Mouse (Mus musculus) embryonic facial prominence, embryonic 13.5 days (tissue): ENCODE results near the gene Med16. TPM values are rescaled to one million over a fixed set of nuclear protein-coding genes. Genes with fewer than 3 reads are reported as not detected.

Experiments
- ATAC-seq: fragments of 200-750 bp; cut with Nextera tagmentation; 2 replicates; pipeline ENCODE4 v1.8.0; 2017; ENCODE audit warnings: low read depth; ENCODE audit not compliant: insufficient number of reproducible peaks, insufficient read depth, low FRiP score, low TSS enrichment
- H3K27ac ChIP-seq: fragments of 300-500 bp; sonication (generic); 2 replicates; pipeline ENCODE4 v1.5.1; 2015; ENCODE audit warnings: moderate library complexity, mild to moderate bottlenecking, inconsistent platforms
- H3K27me3 ChIP-seq: fragments of 300-500 bp; sonication (generic); 2 replicates; pipeline ENCODE4 v1.6.1; 2015; ENCODE audit warnings: mild to moderate bottlenecking, inconsistent platforms
- H3K36me3 ChIP-seq: fragments of 300-500 bp; sonication (generic); 2 replicates; pipeline ENCODE4 v1.6.1; 2015; ENCODE audit warnings: mild to moderate bottlenecking, inconsistent platforms
- H3K4me1 ChIP-seq: fragments of 300-500 bp; sonication (generic); 2 replicates; pipeline ENCODE4 v1.6.1; 2015; ENCODE audit warnings: inconsistent platforms
- H3K4me2 ChIP-seq: fragments of 300-500 bp; sonication (generic); 2 replicates; pipeline ENCODE4 v1.6.1; 2015; ENCODE audit warnings: moderate library complexity, mild to moderate bottlenecking, inconsistent platforms
- H3K4me3 ChIP-seq: fragments of 300-500 bp; sonication (generic); 2 replicates; pipeline ENCODE4 v1.5.1; 2015; ENCODE audit warnings: mild to moderate bottlenecking, inconsistent platforms
- H3K9ac ChIP-seq: fragments of 300-500 bp; sonication (generic); 2 replicates; pipeline ENCODE4 v1.6.1; 2015; ENCODE audit warnings: mild to moderate bottlenecking, inconsistent platforms
- H3K9me3 ChIP-seq: fragments of 300-500 bp; sonication (generic); 2 replicates; pipeline ENCODE4 v1.6.1; 2016; ENCODE audit warnings: inconsistent platforms
- WGBS: fragments of 180-500 bp; shearing (Covaris S2); methylation state at CpG from one replicate; pipeline ENCODE4 v1.1.7; 2015; ENCODE audit warnings: mixed read lengths; 5-methylcytosine and 5-hydroxymethylcytosine counted together
- polyA plus RNA-seq: library from polyadenylated mRNA; unstranded; fragments of >200 nt; fragmentation: Nextera tagmentation; extraction: Ambion mirVana; gene quantifications from 2 replicates; pipeline ENCODE4 v1.2.1, GENCODE M21; 2015

The Med16 gene
- polyA plus RNA-seq, 1 experiment from 2014 or later, result 49.3 TPM

- no peaks in the 10 kb centered on the region for H3K27me3 ChIP-seq
- H3K9ac ChIP-seq, result 0 out of 2 replicates have a peak overlapping the region, but pooled peaks have one; percentile 40
- H3K4me1 ChIP-seq, result peaks cover 37% of the 10 kb centered on the region
- H3K4me2 ChIP-seq, result no peak overlapping the region
- H3K27ac ChIP-seq, result peak overlapping the region; percentile 12; the same call in 1 of the 2 replicates
- no peak for ATAC-seq
- 62% methylated on average over 10 of the region's 10 CpGs for WGBS
- H3K9me3 ChIP-seq, result no peaks in the 10 kb centered on the region
- no peak overlapping the region for H3K4me3 ChIP-seq
- H3K36me3 ChIP-seq, result peaks cover 91% of the 10 kb centered on the region
Measured at GRCm38 (mm10) chr10:79862925-79863324, 45.8 kb downstream of the Med16 start.

- Histone ChIP-seq H3K27ac (peak overlapping the region; percentile 12; the same call in 1 of the 2 replicates), H3K27me3 (no peaks in the 10 kb centered on the region), H3K4me1 (peaks cover 44% of the 10 kb centered on the region), H3K4me3 (no peak overlapping the region), H3K9me3 (no peaks in the 10 kb centered on the region), H3K9ac (0 out of 2 replicates have a peak overlapping the region, but pooled peaks have one; percentile 40), H3K4me2 (no peak overlapping the region), H3K36me3 (peaks cover 96% of the 10 kb centered on the region)
- no peak for ATAC-seq
- 84% methylated on average over 23 of the region's 23 CpGs for WGBS
Measured at GRCm38 (mm10) chr10:79862049-79862788, 46.5 kb downstream of the Med16 start.

GRCm38 (mm10) chr10:79861230-79862048, 47.3 kb downstream of the Med16 start:
- WGBS, result 75% methylated on average over 25 of the region's 25 CpGs
- H3K4me3 ChIP-seq, result no peak overlapping the region; the same call in 1 of the 2 replicates
- no peaks in the 10 kb centered on the region for H3K9me3 ChIP-seq
- no peak for ATAC-seq
- no peak overlapping the region for H3K9ac ChIP-seq
- peaks cover 52% of the 10 kb centered on the region for H3K4me1 ChIP-seq
- no peaks in the 10 kb centered on the region for H3K27me3 ChIP-seq
- peak overlapping the region; percentile 12; the same call in 1 of the 2 replicates for H3K27ac ChIP-seq
- peaks cover 96% of the 10 kb centered on the region for H3K36me3 ChIP-seq
- H3K4me2 ChIP-seq, result 0 out of 2 replicates have a peak overlapping the region, but pooled peaks have one; percentile 5

- H3K36me3 ChIP-seq, result peaks cover 87% of the 10 kb centered on the region
- H3K4me1 ChIP-seq, result peaks cover 52% of the 10 kb centered on the region
- WGBS, result 88% methylated on average over 26 of the region's 26 CpGs
- no peaks in the 10 kb centered on the region for H3K27me3 ChIP-seq
- no peak overlapping the region for H3K4me3 ChIP-seq
- ATAC-seq, result no peak
- H3K27ac ChIP-seq, result 0 out of 2 replicates have a peak overlapping the region, but pooled peaks have one; percentile 23
- no peak overlapping the region for H3K9ac ChIP-seq
- H3K4me2 ChIP-seq, result 0 out of 2 replicates have a peak overlapping the region, but pooled peaks have one; percentile 5
- no peaks in the 10 kb centered on the region for H3K9me3 ChIP-seq
Measured at GRCm38 (mm10) chr10:79860079-79860911, 48.4 kb downstream of the Med16 start.

GRCm38 (mm10) chr10:79859116-79859515, 49.6 kb downstream of the Med16 start:
- Histone ChIP-seq H3K9ac (no peak overlapping the region; the same call in 1 of the 2 replicates), H3K4me2 (peak overlapping the region; percentile 99; the same call in 1 of the 2 replicates), H3K27me3 (no peaks in the 10 kb centered on the region), H3K9me3 (no peaks in the 10 kb centered on the region), H3K4me3 (no peak overlapping the region), H3K4me1 (peaks cover 52% of the 10 kb centered on the region), H3K36me3 (peaks cover 77% of the 10 kb centered on the region), H3K27ac (peak overlapping the region; percentile 66; the same call in 1 of the 2 replicates)
- ATAC-seq, result no peak
- 85% methylated on average over 11 of the region's 11 CpGs for WGBS

- Histone ChIP-seq H3K4me3 (peak overlapping the region; percentile 99), H3K9me3 (no peaks in the 10 kb centered on the region), H3K27me3 (no peaks in the 10 kb centered on the region), H3K36me3 (peaks cover 73% of the 10 kb centered on the region), H3K9ac (peak overlapping the region; percentile 99), H3K27ac (peak overlapping the region; percentile 71), H3K4me2 (peak overlapping the region; percentile 99), H3K4me1 (peaks cover 52% of the 10 kb centered on the region)
- 47% methylated on average over 17 of the region's 17 CpGs for WGBS
- no peak for ATAC-seq
Measured at GRCm38 (mm10) chr10:79858416-79859074, 50.2 kb downstream of the Med16 start.

GRCm38 (mm10) chr10:79857894-79858293, 50.8 kb downstream of the Med16 start:
- peak overlapping the region; percentile 99 for H3K9ac ChIP-seq
- no peak for ATAC-seq
- peak overlapping the region; percentile 99 for H3K4me2 ChIP-seq
- H3K27me3 ChIP-seq, result no peaks in the 10 kb centered on the region
- peak overlapping the region; percentile 99 for H3K4me3 ChIP-seq
- 88% methylated on average over 2 of the region's 2 CpGs for WGBS
- peak overlapping the region; percentile 71 for H3K27ac ChIP-seq
- no peaks in the 10 kb centered on the region for H3K9me3 ChIP-seq
- peaks cover 55% of the 10 kb centered on the region for H3K4me1 ChIP-seq
- peaks cover 66% of the 10 kb centered on the region for H3K36me3 ChIP-seq

GRCm38 (mm10) chr10:79857452-79857811, 51.3 kb downstream of the Med16 start:
- peak overlapping the region; percentile 99 for H3K9ac ChIP-seq
- H3K27ac ChIP-seq, result peak overlapping the region; percentile 71
- ATAC-seq, result no peak
- peaks cover 56% of the 10 kb centered on the region for H3K4me1 ChIP-seq
- H3K36me3 ChIP-seq, result peaks cover 62% of the 10 kb centered on the region
- no peaks in the 10 kb centered on the region for H3K27me3 ChIP-seq
- 18% methylated on average over 4 of the region's 4 CpGs for WGBS
- H3K9me3 ChIP-seq, result no peaks in the 10 kb centered on the region
- H3K4me2 ChIP-seq, result peak overlapping the region; percentile 99
- H3K4me3 ChIP-seq, result peak overlapping the region; percentile 99

GRCm38 (mm10) chr10:79856704-79857451, 51.8 kb downstream of the Med16 start:
- 47% methylated on average over 7 of the region's 7 CpGs for WGBS
- Histone ChIP-seq H3K27ac (peak overlapping the region; percentile 100), H3K4me3 (peak overlapping the region; percentile 99), H3K9ac (peak overlapping the region; percentile 99), H3K9me3 (no peaks in the 10 kb centered on the region), H3K27me3 (no peaks in the 10 kb centered on the region), H3K36me3 (peaks cover 56% of the 10 kb centered on the region), H3K4me1 (peaks cover 60% of the 10 kb centered on the region), H3K4me2 (peak overlapping the region; percentile 99)
- ATAC-seq, result no peak

- peak overlapping the region; percentile 99 for H3K4me2 ChIP-seq
- H3K27me3 ChIP-seq, result no peaks in the 10 kb centered on the region
- peak overlapping the region; percentile 100; the same call in 1 of the 2 replicates for H3K27ac ChIP-seq
- H3K9ac ChIP-seq, result peak overlapping the region; percentile 99
- peaks cover 66% of the 10 kb centered on the region for H3K4me1 ChIP-seq
- 42% methylated on average over 6 of the region's 6 CpGs for WGBS
- no peaks in the 10 kb centered on the region for H3K9me3 ChIP-seq
- no peak for ATAC-seq
- H3K36me3 ChIP-seq, result peaks cover 50% of the 10 kb centered on the region
- H3K4me3 ChIP-seq, result peak overlapping the region; percentile 99
Measured at GRCm38 (mm10) chr10:79856280-79856679, 52.4 kb downstream of the Med16 start.
